Mouse (Mus musculus) forebrain, embryonic 14.5 days (tissue): ENCODE measurements around the gene a. TPM values are rescaled to one million over a fixed set of nuclear protein-coding genes. Genes with fewer than 3 reads are reported as not detected.
A peak's percentile ranks its signal among the peaks of the same experiment; 100 is the strongest.
"Not testable (repeated sequence)": the region's sequence is repeated elsewhere in the genome, so short reads cannot be mapped to it uniquely, and the experiment has no call there.

ENCODE experiments used
- ATAC-seq: fragments of 200-750 bp; cut with Nextera tagmentation; 2 replicates; pipeline ENCODE4 v1.8.0; 2017; ENCODE audit warnings: mild to moderate bottlenecking, moderate library complexity
- DNase-seq: peaks from one replicate; pipeline ENCODE4 v3.0.0-alpha.2; 2015; ENCODE audit warnings: low spot score
- H3K27ac ChIP-seq: fragments of 300-500 bp; sonication (generic); 2 replicates; pipeline ENCODE4 v1.5.1; 2014; ENCODE audit warnings: low read depth, mild to moderate bottlenecking, control low read depth, low read length, moderate library complexity
- H3K27me3 ChIP-seq: fragments of 300-500 bp; sonication (generic); replicated peaks from 2 replicates; pipeline ENCODE4 v1.6.1; 2014; ENCODE audit warnings: low read length, control low read depth, mixed read lengths; ENCODE audit not compliant: control insufficient read depth, insufficient read depth
- H3K36me3 ChIP-seq: fragments of 300-500 bp; sonication (generic); 2 replicates; pipeline ENCODE4 v1.6.1; 2014; ENCODE audit warnings: low read length, control low read depth; ENCODE audit not compliant: control insufficient read depth, insufficient read depth
- H3K4me1 ChIP-seq: fragments of 300-500 bp; sonication (generic); 2 replicates; pipeline ENCODE4 v1.6.1; 2014; ENCODE audit warnings: antibody characterized with exemption, low read length, control low read depth; ENCODE audit not compliant: control insufficient read depth, insufficient read depth
- H3K4me2 ChIP-seq: fragments of 300-500 bp; sonication (generic); 2 replicates; pipeline ENCODE4 v1.6.1; 2014; ENCODE audit warnings: mild to moderate bottlenecking, control low read depth, low read length
- H3K4me3 ChIP-seq: fragments of 300-500 bp; sonication (generic); 2 replicates; pipeline ENCODE4 v1.5.1; 2014; ENCODE audit warnings: low read depth, low read length, control low read depth
- H3K9ac ChIP-seq: fragments of 300-500 bp; sonication (generic); 2 replicates; pipeline ENCODE4 v1.6.1; 2014; ENCODE audit warnings: mild to moderate bottlenecking, low read length, control low read depth, moderate library complexity
- H3K9me3 ChIP-seq: fragments of 300-500 bp; sonication (generic); replicated peaks from 2 replicates; pipeline ENCODE4 v1.6.1; 2016; ENCODE audit warnings: low read length, control low read depth, mixed read lengths; ENCODE audit not compliant: control insufficient read depth
- WGBS: fragments of 180-500 bp; shearing (Covaris S2); extraction: QIAGEN DNeasy Blood & Tissue Kit; methylation state at CpG from one replicate; pipeline ENCODE4 v1.1.7; 2014; 5-methylcytosine and 5-hydroxymethylcytosine counted together
- polyA plus RNA-seq: library from polyadenylated mRNA; unstranded; fragments of >200 nt; fragmentation: Nextera tagmentation; extraction: Ambion mirVana; gene quantifications from 2 replicates; pipeline ENCODE4 v1.2.1, GENCODE M21; 2014

Gene a
- polyA plus RNA-seq, 1 experiment from 2014 or later, result 0.89 TPM

GRCm38 (mm10) chr2:154893548-154893947 lies 102.3 kb downstream of the a start:
- no peak overlapping the region for H3K27ac ChIP-seq
- H3K4me1 ChIP-seq, result peaks cover 13% of the 10 kb centered on the region
- WGBS, result 68% methylated on average over 4 of the region's 4 CpGs
- peak overlapping the region; percentile 86 for H3K4me2 ChIP-seq
- H3K27me3 ChIP-seq, result no peaks in the 10 kb centered on the region
- no peak overlapping the region for H3K9ac ChIP-seq
- no peaks in the 10 kb centered on the region for H3K9me3 ChIP-seq
- no peak for DNase-seq
- ATAC-seq, result no peak
- H3K4me3 ChIP-seq, result no peak overlapping the region
- no peaks in the 10 kb centered on the region for H3K36me3 ChIP-seq

DNA sequence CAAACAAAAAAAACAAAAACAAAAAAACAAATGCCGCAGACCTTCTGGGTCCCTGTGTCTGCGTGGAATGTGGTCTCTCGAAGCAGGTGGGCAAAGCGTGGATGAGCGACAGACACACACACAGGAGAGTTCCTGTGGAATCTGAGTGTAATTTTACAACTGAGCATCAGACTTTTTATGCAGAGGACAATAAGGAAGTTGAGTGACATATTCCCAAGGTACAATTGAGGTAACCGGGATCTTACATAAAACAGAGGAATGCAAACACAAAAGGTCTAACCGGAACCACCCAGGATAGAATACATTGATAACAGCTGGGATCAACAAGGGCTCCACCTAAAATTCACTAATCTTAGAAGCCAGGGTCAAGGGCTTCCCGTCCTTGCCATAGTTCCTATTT lies 107.8 kb downstream of the a start:
- H3K4me2 ChIP-seq, H3K9me3 ChIP-seq, H3K27me3 ChIP-seq, DNase-seq, H3K4me3 ChIP-seq, H3K27ac ChIP-seq, H3K36me3 ChIP-seq, H3K9ac ChIP-seq, H3K4me1 ChIP-seq, ATAC-seq: not testable (repeated sequence)
- WGBS, result 89% methylated on average over 8 of the region's 8 CpGs

DNA sequence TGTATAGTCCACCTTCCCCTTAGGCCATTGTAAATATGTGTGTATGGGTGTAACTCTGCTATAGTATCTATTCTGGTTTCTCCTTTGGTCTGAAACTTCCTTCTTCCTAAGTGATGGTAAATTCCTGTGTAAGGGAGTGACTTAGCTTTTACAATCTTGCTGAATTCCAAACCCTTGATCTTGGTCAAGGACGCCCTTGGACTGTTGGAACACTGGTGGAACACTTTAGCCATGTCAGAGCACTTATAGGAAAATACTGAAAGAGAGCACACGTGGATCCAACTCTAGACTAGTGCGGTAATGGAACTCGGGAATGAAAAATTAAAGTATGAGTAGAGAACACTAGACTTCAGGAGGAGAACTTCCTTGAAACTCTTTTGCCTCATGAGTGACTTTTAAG lies 108.2 kb downstream of the a start:
- not testable (repeated sequence) for H3K27me3 ChIP-seq, H3K36me3 ChIP-seq, ATAC-seq, H3K27ac ChIP-seq, H3K4me2 ChIP-seq, DNase-seq, H3K9ac ChIP-seq, H3K4me3 ChIP-seq, H3K4me1 ChIP-seq, H3K9me3 ChIP-seq
- 84% methylated on average over 4 of the region's 4 CpGs for WGBS

DNA sequence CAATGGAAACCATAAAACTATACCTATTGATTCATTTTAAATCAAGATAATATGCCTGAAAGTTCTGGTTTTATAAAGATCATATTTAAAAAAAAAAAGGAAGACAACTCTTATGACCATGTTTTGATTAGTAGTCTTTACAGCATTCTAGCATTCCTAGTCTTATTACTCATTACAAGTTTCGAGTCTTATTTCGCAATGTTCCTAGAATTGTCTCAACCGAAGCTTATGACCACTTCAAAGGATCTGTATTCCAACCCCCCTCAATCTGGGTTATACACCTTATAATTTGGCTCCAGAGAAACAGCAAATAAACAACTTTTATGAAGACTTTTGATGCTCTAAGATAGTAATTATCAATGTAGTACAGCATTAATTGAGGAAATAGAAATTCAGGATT lies 110.9 kb downstream of the a start:
- H3K4me3 ChIP-seq, result no peak overlapping the region
- no peak overlapping the region for H3K4me2 ChIP-seq
- 89% methylated on average over 3 of the region's 3 CpGs for WGBS
- no peaks in the 10 kb centered on the region for H3K4me1 ChIP-seq
- H3K9me3 ChIP-seq, result no peaks in the 10 kb centered on the region
- DNase-seq (no peak), ATAC-seq (no peak)
- no peak overlapping the region for H3K9ac ChIP-seq
- no peak overlapping the region for H3K27ac ChIP-seq
- H3K27me3 ChIP-seq, result no peaks in the 10 kb centered on the region
- no peaks in the 10 kb centered on the region for H3K36me3 ChIP-seq

DNA sequence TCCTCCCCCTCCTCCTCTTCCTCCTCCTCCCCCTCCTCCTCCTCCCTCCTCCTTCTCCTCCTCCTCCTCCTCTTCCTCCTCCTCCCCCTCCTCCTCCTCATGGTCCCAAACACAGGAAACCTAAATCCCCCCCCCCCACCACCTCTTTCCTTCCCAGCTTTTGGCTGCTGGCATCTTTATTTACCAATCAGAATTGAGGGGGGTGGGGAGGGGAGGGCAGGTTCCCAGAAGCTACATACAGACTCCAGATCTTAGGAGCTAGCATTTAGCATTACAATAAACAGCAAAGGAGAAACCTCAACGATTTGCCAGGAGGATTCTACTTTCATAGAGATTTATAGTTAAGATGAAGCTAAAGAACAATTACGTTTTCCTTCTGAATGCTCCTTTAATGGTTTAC lies 114.6 kb downstream of the a start:
- no peak overlapping the region for H3K4me2 ChIP-seq
- no peak for DNase-seq
- H3K4me1 ChIP-seq, result no peaks in the 10 kb centered on the region
- ATAC-seq, result no peak
- no peak overlapping the region for H3K9ac ChIP-seq
- no peak overlapping the region for H3K27ac ChIP-seq
- H3K27me3 ChIP-seq, result no peaks in the 10 kb centered on the region
- 51% methylated on average over 2 of the region's 2 CpGs for WGBS
- H3K36me3 ChIP-seq, result no peaks in the 10 kb centered on the region
- H3K9me3 ChIP-seq, result no peaks in the 10 kb centered on the region
- no peak overlapping the region for H3K4me3 ChIP-seq

- H3K4me1 ChIP-seq, ATAC-seq: not testable (repeated sequence)
Measured at GRCm38 (mm10) chr2:154908223-154908622, 117.0 kb downstream of the a start.

GRCm38 (mm10) chr2:154909789-154910188 lies 118.6 kb downstream of the a start:
- Histone ChIP-seq H3K4me1 (no peaks in the 10 kb centered on the region), H3K4me3 (no peak overlapping the region), H3K9me3 (no peaks in the 10 kb centered on the region), H3K27ac (no peak overlapping the region), H3K27me3 (no peaks in the 10 kb centered on the region), H3K4me2 (no peak overlapping the region), H3K36me3 (no peaks in the 10 kb centered on the region), H3K9ac (no peak overlapping the region)
- DNase-seq (no peak), ATAC-seq (no peak)
- WGBS, result 73% methylated on average over 6 of the region's 6 CpGs

More at GRCm38 (mm10) chr2:154908223-154908622, 117.0 kb downstream of the a start:
- H3K36me3 ChIP-seq, H3K4me2 ChIP-seq, H3K4me3 ChIP-seq, H3K9ac ChIP-seq, H3K9me3 ChIP-seq, H3K27ac ChIP-seq, DNase-seq, H3K27me3 ChIP-seq: not testable (repeated sequence)
- 54% methylated on average over 2 of the region's 2 CpGs for WGBS

DNA sequence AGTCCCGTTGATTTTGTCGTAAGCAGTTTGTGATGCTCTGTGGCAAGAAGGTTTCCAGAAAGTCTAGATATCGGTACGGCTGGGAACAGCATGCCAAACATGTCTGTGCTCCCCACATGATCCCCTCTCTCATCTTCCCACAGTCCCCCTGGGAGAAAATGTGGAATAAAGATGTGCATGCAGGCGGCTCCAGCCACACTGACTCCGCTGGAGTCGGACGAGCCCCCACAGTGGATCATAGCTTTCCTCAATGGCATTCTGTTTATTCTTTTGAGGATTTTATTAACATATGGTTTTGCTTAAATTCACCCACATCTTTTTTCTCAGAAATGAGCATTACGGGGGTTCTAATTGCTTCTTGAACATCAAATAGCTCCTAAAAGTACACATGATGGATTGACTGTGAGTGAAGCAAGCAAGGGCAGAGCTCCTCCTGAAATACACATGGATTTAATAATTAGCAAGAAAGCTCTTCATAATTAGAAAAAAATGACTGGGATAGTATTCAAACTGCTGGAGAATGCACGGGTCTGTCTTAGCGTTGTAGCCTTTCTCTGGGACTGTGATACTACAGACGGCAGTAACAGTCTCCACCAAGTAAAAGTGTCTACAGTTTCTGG lies 124.8 kb downstream of the a start:
- Histone ChIP-seq H3K4me1 (no peaks in the 10 kb centered on the region), H3K9me3 (no peaks in the 10 kb centered on the region), H3K36me3 (no peaks in the 10 kb centered on the region), H3K9ac (no peak overlapping the region), H3K27ac (no peak overlapping the region), H3K27me3 (no peaks in the 10 kb centered on the region), H3K4me3 (no peak overlapping the region), H3K4me2 (no peak overlapping the region)
- WGBS, result 87% methylated on average over 12 of the region's 12 CpGs
- DNase-seq, result no peak
- ATAC-seq, result no peak

DNA sequence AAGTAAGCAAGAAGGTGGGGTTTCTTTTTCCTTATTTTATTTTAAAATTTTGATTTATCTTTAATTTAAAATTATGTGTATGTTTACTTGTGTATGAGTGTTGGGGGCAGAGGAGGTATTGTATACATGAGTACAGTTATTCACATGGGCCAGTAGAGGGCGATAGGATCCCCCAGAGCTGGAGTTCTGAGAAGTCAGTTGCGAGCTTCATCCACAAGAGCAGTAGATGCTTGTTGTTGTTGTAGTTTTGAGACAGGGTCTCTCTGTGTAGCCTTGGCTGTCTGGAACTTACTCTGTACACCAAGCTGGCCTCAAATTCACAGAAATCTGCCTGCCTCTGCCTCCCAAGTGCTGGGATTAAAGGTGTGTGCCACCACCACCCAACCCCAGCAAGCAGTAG lies 125.3 kb downstream of the a start:
- Histone ChIP-seq H3K4me1 (no peaks in the 10 kb centered on the region), H3K27ac (no peak overlapping the region), H3K36me3 (no peaks in the 10 kb centered on the region), H3K4me2 (no peak overlapping the region), H3K9ac (no peak overlapping the region), H3K4me3 (no peak overlapping the region), H3K27me3 (no peaks in the 10 kb centered on the region), H3K9me3 (no peaks in the 10 kb centered on the region)
- 16% methylated on average over 2 of the region's 2 CpGs for WGBS
- DNase-seq, result peak; percentile 61
- no peak for ATAC-seq
